Mouse (Mus musculus): ENCODE measurements around the gene Inpp5b. TPM values are rescaled to one million over a fixed set of nuclear protein-coding genes. Genes with fewer than 3 reads are reported as not detected.
"Not testable (repeated sequence)": the region's sequence is repeated elsewhere in the genome, so short reads cannot be mapped to it uniquely, and the experiment has no call there.

Inpp5b gene
- total RNA-seq (2021), result 20.9 and 24.8 TPM in 2 replicates
- long read RNA-seq, partial matches to known transcripts, result 6 of 14 reads
- long read RNA-seq, other reads (novel, unspliced or antisense), result 5 of 14 reads

DNA sequence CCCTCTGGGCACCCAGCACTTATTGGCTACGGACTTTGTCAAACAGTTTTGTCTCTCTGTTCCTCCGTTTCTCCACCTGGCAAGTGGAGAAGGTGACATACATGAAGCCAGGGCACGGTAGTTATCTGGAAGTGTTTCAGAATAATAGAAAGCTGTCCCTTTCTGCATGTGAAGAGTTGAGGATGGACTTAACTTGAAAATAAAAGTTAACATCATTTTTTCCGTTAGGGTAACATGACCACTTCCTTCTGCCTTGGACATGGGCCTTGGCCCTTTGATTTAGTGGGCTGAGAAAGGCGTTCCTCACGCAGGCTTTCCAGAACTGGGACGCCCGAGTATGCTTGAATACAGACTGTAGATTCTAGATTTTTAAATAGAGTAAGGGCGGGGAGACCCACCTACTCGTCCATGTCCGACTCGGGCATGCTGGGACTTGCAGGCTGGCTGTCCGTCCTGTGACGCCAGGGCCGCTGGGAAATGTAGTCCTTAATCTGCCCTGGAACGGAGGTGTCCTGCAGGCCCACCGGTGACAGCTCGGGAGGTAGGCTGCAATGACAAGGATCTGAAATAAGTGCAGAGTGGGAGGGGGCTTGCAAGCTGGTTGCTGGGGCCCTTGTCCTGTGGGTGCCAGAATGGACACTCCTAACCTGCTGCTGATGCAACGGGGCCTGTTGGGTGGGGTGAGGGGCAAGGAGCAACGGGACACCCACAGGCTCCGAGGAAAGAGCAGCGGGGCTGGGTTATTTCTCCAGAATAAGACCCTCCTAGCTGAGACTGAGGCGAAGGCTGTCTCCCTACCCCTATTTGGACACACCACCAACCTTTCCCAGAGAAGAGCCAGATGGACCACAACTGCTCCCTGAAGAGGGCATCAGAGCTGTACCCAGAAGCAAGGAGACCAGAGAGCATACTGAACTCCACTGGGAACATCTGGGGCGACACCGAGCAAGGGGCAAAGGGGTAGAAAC lies at the start of gene Inpp5b:
Gene Inpp5b, plus strand, starts transcription at position 475 of the 968 bp plus-strand sequence.
- DNase-seq, result peak; percentile 77

DNA sequence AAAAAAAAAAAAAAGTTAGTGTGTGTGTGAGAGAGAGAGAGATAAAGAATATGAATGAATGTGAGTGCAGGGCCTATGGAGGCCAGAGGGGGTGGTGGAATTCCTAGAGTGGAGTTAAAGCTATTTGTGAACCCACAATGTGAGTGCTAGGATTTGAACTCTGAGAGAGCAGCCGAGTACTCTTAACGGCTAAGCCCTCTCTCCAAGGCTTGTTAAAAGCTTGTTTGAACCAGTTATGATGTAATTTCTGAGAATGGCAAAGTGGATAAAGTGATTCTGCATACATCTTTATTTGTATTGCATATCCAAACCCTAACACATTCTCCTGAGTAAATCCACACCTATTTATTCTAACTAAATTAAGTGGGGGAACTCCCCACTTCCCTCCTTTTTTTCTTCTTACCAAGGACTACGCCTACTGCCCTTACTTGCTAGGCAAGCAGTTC lies 49.2 kb upstream of the Inpp5b start:
- no peak for DNase-seq

DNA sequence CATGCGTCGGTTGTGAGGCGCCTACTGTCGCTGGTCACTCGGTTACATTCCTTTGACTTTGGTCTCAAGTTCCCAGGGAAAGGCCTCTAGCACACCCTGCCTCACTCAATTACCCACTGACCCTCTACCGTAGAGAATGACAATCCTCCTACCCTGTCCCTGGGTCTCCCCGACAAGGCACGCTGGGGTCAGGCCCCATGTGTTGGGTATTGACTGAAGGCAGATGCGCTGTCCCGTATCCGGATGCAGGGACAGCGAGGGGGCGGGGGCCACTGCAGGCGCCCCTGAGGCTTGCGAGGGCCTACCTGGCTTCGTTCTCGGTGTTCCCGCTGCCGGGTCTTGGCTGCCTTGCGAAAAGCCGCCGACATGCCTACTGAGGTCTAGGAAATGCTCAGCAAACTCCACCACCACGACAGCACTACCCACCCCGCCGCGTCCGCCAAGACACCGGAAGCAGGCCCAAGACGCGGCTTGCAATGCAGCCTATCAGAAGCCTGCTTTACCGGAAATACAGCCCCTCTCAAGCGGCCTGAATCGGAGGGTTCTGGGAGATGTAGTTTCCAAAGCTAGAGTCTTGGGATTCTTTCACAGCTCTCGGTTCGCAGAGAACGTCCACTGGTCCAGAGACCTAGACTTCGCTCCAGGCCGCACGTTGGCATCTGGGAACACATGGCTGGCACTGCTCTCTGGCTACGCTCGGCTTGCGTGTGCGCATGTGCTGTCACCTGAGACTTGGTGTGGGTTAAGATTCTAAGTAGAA lies 48.3 kb upstream of the Inpp5b start, which contains the start of gene Utp11:
Gene Utp11, minus strand, starts transcription at position 466 of the 760 bp plus-strand sequence.
- peak; percentile 82 for DNase-seq

DNA sequence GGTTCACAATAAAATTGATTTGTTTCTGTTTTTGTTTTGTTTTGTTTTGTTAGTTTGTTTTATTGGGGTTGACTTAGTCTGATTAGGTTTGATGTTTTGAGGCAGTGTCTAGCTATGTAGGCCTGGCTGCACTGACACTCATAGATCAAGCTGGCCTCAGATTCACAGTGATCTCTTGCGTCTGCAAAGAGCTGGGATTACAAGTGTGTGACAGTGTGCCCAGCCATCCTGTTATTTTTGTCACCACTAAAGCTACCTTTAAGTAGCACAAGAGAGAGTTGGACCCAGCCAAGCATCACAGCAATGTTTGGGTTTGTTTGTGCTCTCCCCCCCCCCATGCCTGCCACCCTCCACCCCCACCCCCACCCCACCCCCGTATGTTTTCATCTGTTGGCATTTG lies 47.1 kb upstream of the Inpp5b start:
- no peak for DNase-seq

DNA sequence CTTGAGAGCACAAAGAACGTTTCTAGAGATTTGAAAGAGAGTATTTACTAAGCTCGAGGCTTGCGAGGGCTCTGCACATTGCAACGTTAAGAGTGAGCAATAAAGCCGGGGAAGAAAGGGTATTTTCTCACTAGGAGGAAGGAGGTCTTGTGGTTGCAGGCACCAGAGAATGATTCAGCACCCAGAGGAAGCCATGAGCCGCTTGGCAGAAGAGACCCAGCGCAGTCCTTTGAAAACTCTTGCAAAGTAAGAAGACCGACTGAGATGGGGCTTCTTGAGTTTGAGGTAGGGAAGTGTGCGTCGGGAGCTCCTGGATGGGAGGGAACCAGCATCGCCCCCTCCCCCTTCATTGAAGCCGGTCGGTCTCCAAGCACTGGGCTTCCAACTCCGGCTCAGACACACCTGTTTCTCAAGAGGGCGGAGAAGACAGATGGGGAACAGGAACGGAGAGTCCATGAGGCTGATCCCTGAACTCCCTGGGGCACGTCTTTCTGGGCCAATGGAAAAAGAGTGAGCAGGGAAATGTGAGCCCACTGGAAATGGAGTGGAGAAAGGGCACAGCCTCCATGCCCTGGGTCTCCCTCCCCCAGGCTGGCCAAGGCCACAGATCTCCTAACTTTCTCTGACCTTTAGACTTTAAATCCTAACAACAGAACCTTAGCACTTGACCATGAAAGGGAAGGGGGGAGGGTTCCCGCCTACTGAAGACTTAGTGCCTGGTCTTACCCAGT lies 45.7 kb upstream of the Inpp5b start:
- no peak for DNase-seq

DNA sequence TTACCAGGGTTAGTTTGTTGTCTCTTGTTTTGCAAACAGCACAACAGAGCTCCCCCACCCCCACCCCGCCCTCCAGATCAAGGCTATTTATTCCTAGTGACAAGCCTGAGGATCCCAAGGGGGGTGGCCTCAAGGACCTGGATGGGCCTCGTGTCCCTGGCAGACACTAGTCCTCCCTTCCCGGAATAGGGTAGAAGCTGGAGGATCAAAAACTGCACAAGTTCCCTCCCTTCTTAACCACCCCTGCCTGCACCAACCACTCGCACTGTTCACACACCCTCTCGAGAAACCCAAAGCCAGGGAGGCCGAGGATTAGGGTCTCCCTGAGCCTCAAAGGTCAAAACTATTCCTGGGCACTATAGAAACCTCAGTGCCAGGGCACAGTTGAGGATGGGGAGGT lies 41.9 kb upstream of the Inpp5b start:
- no peak for DNase-seq

DNA sequence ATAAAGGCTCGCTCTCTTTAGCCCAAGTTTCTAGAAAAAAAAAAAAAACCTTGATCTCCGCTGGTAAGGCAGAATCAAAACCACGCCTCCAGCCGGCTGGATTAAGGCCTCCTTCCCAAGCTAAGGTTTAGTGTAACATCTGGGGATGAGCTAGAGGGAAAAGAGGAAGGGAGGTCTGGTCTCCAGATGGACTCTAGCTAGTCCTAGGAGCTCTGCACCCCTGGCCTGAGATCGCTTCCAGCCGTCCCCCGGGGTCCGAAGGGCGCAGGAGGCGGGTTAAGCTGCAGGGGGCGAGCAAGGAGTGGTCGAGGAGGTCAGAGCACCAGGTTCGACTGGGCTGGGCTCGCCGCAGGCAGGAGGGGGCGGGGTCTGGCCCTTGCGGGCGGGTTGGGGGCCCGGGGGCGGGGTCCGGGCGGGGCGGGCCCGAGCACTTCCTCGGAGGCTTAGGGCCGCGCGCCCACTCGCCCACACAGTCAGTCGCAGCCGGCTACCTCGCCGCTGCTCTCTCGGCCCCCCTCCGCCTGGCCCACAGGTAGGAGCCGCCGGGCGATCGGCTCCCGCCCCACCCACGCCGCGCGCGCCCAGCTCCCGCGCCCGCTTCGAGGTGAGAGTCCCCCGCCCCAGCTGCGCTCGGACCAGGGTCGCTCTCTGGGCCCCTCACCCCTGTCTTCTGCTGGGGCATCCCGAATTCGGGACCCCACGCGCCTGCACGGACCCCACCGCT lies 41.2 kb upstream of the Inpp5b start, which contains the start of gene Fhl3:
Gene Fhl3, plus strand, starts transcription at position 454 of the 724 bp plus-strand sequence.
- DNase-seq, result peak; percentile 77

DNA sequence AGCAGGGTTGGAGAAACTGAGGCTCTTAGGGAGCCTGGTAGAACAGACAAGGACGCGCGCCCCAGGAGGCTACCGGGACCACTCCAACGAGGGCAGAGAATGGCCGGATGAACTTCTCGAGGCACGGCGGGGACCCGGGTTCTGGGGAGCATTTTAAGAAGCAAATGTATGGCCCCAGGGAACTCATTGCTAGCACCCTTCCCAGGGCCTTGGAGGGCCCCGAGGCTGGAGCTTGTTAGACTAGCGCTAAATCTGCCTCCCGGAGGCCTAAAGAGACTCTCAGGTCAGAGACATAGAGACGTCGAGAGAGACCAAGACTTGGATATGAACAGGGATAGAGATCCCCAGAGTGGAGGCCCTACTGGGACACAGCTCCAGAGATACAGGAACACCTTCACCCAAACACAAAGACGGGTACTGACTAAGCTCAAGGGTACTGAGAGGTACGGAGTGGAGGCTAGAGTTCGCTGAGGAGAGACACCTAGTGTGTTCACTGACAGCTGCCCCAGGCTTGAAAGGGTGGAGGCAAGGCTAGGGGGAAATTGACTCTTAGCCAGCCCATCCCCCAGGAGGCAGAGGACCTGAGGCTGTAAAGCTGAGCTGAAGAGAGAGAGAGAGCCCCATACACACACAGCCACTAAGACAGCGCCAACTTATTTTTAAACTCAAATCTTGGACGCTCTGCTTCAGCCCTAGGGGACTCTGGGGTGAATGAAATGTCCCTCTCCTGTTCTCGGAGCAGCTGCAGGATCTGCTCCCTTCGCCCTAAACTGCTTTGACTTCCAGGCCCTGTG lies 40.4 kb upstream of the Inpp5b start:
- DNase-seq, result no peak

DNA sequence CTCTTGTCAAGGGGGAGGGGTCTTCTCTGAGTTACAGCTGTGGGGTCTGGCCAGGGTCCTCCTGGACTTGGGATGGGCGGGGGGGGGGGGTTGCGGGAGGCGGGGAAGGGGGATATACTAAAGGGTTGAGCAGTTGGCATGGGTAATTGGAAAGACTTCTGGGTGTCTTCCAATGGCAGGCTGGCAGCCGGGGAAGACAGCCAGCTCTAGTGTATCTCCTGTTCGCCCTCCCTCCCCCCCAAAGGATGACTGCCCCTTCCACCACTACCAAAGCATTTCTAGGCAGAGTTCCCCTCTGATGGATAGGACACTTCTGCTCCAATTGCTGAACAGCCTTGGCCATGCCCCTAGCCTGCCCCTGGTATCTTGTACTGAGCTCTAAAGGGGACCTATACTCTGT lies 39.7 kb upstream of the Inpp5b start:
- no peak for DNase-seq

DNA sequence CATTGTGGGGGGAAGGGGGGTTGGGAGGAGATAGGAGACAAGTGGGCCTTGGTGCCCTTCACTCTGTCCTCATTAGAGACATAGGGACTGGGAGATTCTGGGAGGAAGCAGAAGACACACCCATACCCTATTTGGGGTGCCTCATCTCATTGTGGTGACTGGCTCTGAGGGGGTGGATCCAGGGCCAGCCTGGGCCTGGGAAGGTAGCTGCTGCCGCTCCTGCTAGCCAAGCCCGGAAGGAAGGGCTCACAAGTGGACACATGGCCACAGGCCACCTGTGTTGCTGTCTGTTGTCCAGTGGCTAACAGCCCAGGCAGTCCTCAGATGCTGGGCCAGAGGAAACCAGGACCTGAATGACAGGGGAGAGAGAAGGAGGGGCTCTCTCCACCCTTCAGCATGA lies 38.2 kb upstream of the Inpp5b start:
- no peak for DNase-seq

DNA sequence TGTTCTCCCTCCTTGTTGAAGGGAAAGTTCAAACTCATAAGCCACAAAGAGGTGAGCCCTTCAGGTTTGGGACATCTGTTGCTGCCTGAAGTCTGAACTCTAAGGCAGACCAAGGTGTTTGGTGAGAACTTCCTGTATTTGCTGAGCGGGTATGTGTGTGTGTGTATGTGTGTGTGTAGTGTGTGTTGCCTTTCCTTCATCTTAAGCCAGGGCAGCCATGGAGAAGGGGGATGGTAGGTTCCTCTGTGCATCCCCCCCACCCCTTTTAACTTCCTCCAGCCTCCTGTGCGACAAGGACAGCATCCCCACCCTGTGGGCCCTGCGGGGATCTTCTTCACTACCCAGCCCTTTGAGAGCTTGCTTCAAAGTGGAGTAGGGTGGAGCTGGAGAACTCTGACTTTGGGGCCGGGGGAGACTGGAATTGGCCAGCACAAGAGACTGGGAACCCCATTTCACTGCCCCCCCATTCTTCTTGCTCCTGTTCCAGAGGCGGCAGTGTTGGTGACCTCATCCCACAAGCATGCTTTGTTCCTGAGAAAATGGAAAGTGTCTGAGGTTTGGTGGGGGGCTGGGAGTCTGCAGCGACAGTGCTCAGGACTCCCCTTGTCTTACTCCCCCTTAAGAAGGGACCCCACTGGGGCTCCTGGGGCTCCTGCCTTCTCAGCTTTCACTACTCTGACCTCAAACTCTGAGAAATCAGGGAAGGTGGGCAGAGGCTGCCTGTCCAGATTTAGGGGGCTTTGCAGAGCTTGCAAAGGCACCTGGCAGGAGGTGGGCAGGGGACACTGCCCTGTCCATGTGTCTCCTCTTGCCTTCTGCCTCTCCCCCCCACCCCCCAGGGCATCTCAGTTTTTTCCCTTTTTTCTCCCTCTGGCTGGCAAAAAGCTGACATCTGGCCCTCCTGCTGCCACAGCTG lies 37.5 kb upstream of the Inpp5b start:
- no peak for DNase-seq

DNA sequence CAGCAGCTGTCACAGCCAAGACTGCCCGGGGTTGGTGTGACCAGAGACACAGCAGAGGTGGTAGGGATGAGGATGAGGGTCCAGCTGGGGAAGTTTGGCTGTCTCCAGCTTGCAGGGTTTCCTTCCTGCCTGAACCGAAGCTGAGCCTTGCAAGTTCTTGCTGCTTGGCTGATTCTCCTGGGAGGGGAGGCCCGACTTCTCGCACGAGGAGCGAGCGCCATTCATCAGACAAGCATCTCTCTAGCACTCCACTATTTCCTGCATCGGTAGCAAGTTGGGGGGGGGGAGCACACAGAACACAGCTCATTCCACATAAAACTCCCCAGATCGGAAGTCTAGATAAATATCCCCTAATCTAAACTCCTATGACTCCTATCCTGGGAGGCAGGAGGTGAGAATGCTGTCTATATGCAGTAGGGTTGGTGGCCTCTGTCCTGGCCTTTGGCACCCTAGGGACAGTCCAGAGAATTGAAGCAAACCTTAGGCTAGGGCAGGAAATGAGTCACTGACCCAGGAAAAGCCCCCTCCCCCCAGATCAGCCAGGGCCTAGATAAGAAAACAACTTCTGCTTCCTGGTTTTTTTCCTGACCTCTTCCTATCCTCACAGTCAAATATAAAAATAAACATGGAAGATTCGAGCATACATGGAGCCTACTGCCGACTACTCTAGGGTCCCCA lies 36.7 kb upstream of the Inpp5b start:
- peak; percentile 17 for DNase-seq

DNA sequence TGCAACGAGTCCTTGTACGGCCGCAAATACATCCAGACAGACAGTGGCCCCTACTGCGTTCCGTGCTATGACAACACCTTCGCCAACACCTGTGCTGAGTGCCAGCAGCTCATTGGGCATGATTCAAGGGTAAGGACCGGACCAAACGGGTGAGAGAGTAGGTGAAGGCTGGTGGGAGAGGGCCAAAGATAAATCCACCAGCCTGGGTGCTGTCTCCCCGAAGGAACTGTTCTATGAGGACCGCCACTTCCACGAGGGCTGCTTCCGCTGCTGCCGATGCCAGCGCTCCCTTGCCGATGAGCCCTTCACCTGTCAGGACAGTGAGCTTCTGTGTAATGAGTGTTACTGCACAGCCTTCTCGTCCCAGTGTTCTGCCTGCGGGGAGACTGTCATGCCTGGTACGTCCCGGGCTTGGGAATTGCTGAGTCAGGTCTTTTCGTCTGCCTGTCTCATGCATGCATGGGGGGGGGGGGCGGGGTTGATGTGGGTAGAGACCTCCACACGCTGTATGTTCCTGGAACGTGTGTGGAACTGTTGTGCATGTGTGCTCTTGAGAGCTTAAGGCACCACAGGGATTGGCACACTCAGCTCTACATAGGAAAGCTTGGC lies 35.9 kb upstream of the Inpp5b start:
- DNase-seq, result no peak

DNA sequence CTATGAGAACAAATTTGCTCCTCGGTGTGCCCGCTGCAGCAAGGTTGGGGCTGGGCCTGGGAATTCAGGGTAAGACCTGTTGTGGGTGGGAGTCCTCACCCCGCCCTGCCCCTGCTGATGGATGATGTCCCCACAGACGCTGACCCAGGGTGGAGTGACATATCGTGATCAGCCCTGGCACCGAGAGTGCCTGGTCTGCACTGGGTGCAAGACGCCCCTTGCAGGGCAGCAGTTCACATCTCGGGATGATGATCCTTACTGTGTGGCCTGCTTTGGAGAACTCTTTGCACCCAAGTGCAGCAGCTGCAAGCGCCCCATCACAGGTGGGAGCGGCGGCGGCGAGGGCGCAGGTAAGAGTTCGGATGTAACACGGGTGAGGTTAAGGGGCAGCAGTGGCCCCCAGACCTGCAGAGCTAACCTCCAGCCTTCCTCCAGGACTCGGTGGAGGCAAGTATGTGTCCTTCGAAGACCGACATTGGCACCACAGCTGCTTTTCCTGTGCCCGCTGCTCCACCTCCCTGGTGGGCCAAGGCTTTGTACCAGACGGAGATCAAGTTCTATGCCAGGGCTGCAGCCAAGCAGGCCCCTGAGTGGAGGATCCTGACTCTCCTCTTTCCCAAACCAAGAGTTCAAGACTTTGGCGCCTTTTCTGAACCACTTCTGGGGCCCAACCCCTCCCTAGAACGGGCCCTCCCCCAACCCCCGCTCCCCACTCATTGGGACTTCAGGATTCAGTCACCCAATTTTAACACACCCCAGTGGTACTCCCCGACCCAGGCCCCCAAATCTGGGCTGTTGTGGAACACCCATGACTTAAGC lies 34.1 kb upstream of the Inpp5b start:
- DNase-seq, result not testable (repeated sequence)

DNA sequence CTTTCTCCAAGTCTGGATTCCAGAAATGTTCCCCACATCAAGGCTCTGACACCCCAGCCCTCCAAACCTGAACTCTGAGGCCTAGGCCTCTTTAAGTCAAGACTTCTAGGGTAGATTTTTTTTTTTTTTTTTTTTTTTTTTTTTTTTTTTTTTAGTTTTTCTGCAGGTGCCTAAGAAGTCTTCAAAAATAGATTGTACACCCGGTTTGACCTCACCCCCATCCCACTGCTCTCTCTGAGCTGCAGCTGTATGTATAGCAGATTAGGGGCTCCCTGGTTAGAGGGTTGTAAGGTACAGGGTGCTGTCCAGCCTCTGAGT lies 33.5 kb upstream of the Inpp5b start:
- not testable (repeated sequence) for DNase-seq

DNA sequence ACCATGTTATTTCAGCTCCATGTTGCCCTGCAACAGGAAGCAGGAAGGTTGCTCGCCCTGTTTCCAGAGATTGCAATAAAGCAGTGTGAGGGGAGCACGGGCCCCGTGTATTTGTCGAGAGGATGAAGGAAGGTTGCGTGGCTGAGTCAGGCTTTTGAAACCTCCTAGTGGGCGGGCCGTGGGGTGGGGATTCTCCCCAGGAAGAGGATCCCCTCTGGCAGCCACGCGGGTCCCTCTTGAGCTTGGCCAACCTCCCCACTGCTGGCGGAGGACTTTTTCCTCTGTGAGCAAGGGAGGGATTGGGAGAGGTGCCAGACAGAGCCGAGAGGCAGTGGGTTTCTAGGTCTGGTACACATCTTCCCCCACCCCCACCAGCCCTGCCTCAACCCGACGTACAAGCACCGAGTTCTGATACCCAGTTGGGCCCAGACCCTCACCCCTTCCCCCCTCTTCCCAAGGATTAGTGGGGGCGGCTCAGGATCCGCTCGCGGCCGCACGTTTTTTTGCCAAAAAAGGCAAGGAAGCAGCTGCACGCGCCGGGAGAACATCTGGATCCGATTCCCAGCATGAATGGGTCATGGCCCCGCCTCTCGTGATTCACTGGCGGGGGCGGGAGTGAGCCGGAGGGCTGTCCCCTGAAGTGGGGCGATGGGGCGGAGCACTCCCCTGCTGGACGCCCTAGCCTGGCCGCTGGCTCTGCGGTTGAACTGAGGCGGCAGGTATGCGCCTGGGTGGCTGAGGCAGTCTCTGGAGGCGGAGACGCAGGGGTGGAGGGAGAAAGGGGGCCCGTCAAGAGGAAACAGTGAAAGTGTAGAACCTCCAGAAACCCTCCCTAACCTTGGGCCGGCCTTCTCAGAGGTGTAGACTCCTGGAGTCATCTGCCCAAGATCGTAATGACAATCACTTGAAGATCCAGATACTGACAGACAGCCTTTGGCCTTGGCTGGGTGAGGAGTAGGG lies 32.9 kb upstream of the Inpp5b start:
- DNase-seq, result peak; percentile 94

Data from adrenal gland, postnatal 25 days (tissue).